Mouse (Mus musculus): ENCODE measurements around the gene Arhgap9.

GRCm38 (mm10) chr10:127297015-127297871, 24.5 kb upstream of the Arhgap9 start:
- TF ChIP-seq EP300 (IDR thresholded peaks at IDR 0.05; ENCODE audit: low read depth) = no peak
- no peak for TF ChIP-seq CTCF (IDR thresholded peaks at IDR 0.05; ENCODE audit: low read depth)
